Mouse (Mus musculus) megakaryocyte progenitor cell, adult 5-6 weeks (primary cell): Measurements from ENCODE around the gene Arhgap27. TPM values are rescaled to one million over a fixed set of nuclear protein-coding genes. Genes with fewer than 3 reads are reported as not detected.

Source experiments
- ATAC-seq: replicated peaks from 2 replicates; pipeline ENCODE4 v1.8.0; 2016; ENCODE audit warnings: mild to moderate bottlenecking, moderate TSS enrichment, inconsistent platforms; ENCODE audit not compliant: poor library complexity
- total RNA-seq, 2 experiments: library from RNA; stranded (forward) in 1 of 2; stranded (reverse) in 1 of 2; fragments of 157-497, 149-512 nt in 1 of 2; fragments of 200-1000 nt in 1 of 2; gene quantifications; 2 replicates each; pipeline versions ENCODE4 v1.2.3 to v1.2.4; 2015 to 2017

Gene Arhgap27
- total RNA-seq, 2 experiments from 2014 or later = 10.8 to 11.5 TPM

DNA sequence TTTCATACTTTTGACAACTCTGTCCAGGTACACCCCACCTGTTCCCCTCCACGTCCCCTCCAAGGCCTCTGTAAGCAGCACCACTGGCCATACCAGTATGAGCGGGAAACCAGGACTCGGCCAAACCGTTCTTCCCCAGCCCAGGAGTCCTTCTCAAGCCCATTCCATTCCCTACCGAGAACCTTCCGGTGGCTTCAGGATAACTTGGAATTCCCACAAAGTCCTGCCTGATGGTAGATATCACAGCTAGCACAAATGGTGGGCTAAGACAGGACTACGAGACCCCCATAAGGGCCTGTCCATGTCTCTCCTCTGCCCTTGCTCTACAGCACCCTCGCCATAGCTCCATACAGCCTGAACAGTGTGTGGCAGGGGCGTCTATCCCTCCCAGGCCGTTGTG is 5.8 kb downstream of the Arhgap27 start:
- ATAC-seq = no peak

GRCm38 (mm10) chr11:103356938-103357670 is 6.4 kb downstream of the Arhgap27 start:
- no peak for ATAC-seq

- no peak for ATAC-seq
Observed at GRCm38 (mm10) chr11:103356032-103356571, 7.4 kb downstream of the Arhgap27 start.

DNA sequence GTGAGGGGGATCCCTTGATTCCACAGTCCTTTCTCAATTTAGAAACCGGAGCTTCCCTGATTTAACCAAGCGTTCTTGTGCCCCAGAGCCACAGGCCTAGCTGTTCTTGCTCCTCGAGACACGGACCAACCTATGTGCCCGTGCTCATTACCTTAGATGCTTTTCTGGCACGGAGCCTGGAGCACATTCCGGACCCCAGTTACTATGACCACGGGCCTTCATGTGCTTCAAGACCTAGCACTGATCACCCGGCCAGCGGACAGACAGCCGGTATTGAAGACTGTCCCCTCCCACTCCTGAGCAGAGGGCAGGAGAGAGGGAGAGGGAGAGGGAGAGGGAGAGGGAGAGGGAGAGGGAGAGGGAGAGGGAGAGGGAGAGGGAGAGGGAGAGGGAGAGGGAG is 8.2 kb downstream of the Arhgap27 start:
- no peak for ATAC-seq

- ATAC-seq = peak; percentile 70
Observed at GRCm38 (mm10) chr11:103354033-103354432, 9.5 kb downstream of the Arhgap27 start.

- no peak for ATAC-seq
Observed at GRCm38 (mm10) chr11:103352239-103352814, 11.2 kb downstream of the Arhgap27 start.

DNA sequence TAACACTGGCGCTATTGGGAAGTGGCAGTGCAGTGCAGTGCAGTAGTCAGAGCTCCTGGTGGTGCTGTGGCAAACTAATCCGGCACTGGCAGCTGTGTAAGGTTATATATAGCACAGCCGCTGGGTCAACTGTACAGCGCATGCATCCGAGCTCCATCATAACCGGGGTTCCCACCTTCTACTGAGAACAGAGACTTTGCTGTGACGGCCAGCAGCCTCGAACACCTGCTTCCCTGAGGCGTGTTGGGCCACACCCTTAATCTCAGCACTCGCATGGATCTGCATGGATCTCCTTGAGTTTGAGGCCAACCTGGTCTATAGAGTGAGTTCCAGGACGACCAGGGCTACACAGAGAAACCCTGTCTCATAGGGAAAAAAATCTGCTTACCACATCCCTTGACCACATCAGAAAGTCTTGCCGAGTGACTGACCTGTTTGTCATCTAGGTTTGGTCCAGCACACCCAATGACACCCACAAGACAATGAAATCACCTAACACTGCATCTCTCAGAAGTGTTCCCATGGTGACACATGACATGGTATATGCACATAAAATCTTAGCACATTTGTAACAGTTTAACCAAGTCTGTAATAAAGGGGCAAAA is 12.7 kb downstream of the Arhgap27 start:
- ATAC-seq = no peak

DNA sequence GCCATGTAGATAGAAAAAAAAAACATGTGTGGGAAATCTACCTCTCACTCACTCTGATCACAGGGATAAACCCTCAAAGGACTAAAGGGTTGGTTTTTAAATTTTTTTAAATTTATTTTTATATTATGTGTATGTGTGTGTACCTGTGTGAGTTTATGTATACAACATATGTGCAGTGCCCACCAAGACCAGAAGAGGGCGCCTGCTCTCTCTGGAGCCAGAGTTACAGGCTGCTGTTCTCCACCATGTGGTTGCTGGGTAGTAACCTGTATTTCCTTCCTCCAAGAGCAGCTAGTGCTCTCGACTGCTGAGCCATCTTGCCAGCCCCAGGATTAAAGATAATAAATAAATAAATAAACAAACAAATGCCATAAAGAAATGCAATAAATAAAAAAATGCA is 13.8 kb downstream of the Arhgap27 start:
- no peak for ATAC-seq

GRCm38 (mm10) chr11:103346657-103347056 is 16.8 kb downstream of the Arhgap27 start:
- ATAC-seq = peak; percentile 23

GRCm38 (mm10) chr11:103346236-103346635 is 17.3 kb downstream of the Arhgap27 start:
- ATAC-seq = no peak

GRCm38 (mm10) chr11:103345408-103346091 is 17.9 kb downstream of the Arhgap27 start:
- no peak for ATAC-seq

- ATAC-seq = peak; percentile 71
Observed at GRCm38 (mm10) chr11:103344494-103345332, 18.8 kb downstream of the Arhgap27 start.

DNA sequence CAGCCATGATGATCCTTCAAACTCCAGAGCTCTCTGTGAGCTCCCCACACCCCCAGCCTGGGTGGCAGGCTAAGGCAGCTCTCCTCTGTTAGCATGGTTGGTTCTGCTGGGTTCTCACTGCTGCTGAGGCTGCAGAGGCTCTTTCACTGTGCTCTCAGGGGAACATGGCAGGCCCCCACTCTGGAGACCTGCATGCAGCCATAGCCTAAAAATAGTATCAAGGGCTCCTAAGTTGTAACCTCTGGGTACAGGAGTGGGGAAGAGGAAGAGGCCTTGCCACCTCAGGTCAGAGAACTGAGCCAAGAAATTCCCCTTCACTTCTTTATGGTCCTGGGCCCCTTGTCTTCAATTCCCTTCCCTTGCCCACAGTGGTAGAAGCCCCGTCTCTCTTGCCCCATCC is 19.6 kb downstream of the Arhgap27 start:
- ATAC-seq = no peak

DNA sequence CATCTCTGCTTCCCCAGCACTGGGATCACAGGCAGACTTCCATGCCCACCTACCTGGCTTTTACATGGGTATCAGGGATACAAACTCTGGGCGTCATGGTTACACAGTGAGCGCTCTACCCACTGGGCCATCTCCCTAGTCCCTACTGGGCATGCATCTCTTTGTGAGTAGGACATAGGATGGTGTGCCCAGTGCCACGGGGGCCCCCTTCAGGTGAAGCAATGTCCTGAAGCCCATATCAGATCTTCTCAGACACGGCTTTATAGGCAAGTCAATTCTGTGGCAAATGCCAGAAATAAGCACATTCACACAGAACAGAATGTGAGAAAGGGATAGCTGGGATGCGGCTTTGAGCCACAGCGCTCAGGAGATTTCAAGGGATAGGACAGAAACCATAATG is 20.4 kb downstream of the Arhgap27 start:
- ATAC-seq = no peak

GRCm38 (mm10) chr11:103340677-103341076 is 22.8 kb downstream of the Arhgap27 start:
- ATAC-seq = no peak

DNA sequence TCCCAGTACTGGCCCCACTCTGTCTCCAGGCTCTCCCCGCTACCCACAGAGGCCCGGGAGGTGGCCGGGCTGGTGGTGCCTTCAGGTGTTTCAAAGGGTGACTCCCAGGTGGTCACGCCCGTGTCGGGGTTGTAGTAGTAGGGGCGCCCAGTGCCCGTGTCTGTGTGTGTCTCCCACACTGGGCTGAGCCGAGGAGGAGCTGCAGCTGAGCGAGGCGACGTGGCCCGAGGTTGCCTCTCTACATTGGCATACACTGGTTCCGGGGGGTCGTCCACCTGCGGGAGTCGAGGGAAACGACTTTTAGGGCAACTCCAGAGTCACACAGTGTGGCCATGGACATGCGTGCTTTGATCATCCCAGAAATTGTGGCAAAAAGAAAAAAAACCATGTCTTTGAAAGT is 23.4 kb downstream of the Arhgap27 start:
- no peak for ATAC-seq

DNA sequence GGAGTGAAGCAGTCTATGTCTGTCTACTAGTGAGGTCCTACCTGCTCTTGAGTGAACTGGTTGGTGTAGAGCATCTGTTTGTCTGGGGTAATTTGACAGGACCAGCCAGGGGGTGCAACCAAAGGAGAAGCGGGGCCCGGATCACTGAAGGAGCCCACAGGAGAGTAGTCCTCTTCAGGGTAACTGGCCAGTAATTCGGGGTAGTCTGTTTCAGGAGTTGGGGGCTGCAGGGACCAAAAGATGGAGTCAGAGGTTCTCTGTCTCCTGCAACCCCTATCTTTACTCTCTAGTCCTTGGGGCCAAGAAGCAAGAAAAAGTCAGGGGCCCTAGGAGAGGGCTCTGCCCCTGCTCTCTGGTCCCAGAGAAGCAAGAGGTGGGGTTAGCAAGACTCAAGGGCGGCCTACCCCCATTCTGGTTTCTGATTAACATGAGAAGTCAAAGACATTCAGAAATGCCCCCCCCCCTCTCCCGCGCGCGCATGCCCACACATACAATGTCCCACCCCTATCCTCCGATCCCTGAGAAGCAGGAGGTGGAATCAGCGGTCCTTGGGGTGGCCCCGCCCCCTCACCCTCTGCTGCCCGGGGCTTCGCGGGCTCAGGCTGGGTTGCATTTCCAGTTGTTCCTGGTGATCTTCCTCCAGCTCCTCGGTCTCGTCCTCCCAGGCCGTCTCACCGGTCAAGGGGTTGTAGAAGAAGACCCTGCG is 23.9 kb downstream of the Arhgap27 start:
- ATAC-seq = no peak

- no peak for ATAC-seq
Observed at GRCm38 (mm10) chr11:103338671-103339070, 24.8 kb downstream of the Arhgap27 start.

DNA sequence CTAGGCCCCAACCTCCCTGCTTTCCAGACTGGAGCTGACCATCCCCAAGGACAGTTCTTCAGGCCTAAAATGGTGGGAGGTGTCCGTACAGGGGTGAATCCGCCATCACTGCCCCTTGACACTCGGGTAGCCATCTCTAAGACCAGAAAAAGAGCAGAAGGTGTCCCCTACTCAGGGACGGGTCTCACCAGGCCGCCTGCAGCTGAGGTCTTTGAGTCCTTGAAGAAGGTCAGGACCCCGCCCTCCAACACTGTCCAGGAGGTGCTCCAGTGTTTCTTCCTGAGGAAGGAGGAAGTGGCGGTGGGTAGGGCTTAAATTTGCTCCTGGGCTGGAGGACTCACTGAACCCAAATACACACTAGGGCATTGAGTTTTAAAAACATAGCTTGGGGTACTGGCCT is 25.4 kb downstream of the Arhgap27 start:
- ATAC-seq = no peak

DNA sequence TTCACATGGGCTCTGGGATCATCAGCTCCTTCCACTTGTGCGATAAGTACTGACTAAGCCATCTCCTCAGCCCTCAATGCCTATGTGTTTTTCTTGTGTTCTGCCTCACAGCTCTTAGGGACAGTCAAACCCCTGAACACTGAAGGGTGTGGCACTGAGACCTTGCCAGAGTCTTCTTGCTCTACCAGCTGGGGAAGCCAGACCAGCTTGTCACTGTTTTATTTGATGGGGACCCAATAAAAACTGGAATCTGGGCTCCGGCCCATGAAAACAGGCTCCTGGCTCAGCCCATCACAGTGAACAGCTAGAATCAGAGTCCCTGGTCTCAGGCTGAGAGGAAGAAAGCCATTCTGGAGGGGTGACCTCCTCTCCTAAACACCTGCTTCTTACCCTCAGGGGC is 26.3 kb downstream of the Arhgap27 start:
- ATAC-seq = no peak
